Mouse (Mus musculus) G1E (cell line): ENCODE results near the gene Kcnh3. TPM values are rescaled to one million over a fixed set of nuclear protein-coding genes. Genes with fewer than 3 reads are reported as not detected.
"Not testable (repeated sequence)": the region's sequence is repeated elsewhere in the genome, so short reads cannot be mapped to it uniquely, and the experiment has no call there.

Experiments used
- ATAC-seq: 2 replicates; pipeline ENCODE4 v1.8.0; 2016; ENCODE audit warnings: mild to moderate bottlenecking; ENCODE audit not compliant: insufficient number of reproducible peaks, poor library complexity, low FRiP score, severe bottlenecking; ENCODE audit errors: extremely low read depth
- DNase-seq: peaks from one replicate; pipeline ENCODE4 v3.0.0; 2012; ENCODE audit warnings: low spot score
- H3K27me3 ChIP-seq: 2 replicates; pipeline ENCODE4 v1.6.1; 2012; ENCODE audit warnings: mild to moderate bottlenecking, low read length, inconsistent platforms; ENCODE audit not compliant: insufficient read depth
- H3K36me3 ChIP-seq: replicated peaks from 2 replicates; pipeline ENCODE3; 2012; ENCODE audit warnings: mild to moderate bottlenecking, inconsistent platforms
- H3K4me1 ChIP-seq: 2 replicates; pipeline ENCODE4 v1.6.1; 2012; ENCODE audit warnings: low read depth, low read length, inconsistent platforms, mixed read lengths; ENCODE audit not compliant: insufficient read depth
- H3K4me3 ChIP-seq: 2 replicates; pipeline ENCODE4 v1.5.1; 2012; ENCODE audit warnings: low read depth, mild to moderate bottlenecking, inconsistent platforms, low read length, moderate library complexity, mixed read lengths
- H3K9me3 ChIP-seq: replicated peaks from 2 replicates; pipeline ENCODE4 v1.6.1; 2012; ENCODE audit warnings: inconsistent platforms
- CTCF ChIP-seq: IDR thresholded peaks from 2 replicates; pipeline ENCODE4 v1.5.1; 2012; ENCODE audit warnings: low read depth, low read length, inconsistent platforms, mixed read lengths
- GATA1 ChIP-seq: IDR thresholded peaks from 2 replicates; pipeline ENCODE4 v1.6.1; 2012; ENCODE audit warnings: borderline replicate concordance, low read length, inconsistent platforms, mixed read lengths
- GATA2 ChIP-seq: IDR thresholded peaks from 2 replicates; pipeline ENCODE4 v1.6.1; 2012; ENCODE audit warnings: low read depth, low read length, inconsistent platforms, borderline replicate concordance
- POLR2AphosphoS5 ChIP-seq: IDR thresholded peaks from 2 replicates; pipeline ENCODE4 v1.6.1; 2012; ENCODE audit warnings: low read depth, low read length, inconsistent platforms; ENCODE audit not compliant: insufficient replicate concordance
- TAL1 ChIP-seq: conservative IDR thresholded peaks from 2 replicates; pipeline ENCODE4 v1.6.1; 2012; ENCODE audit warnings: low read depth, low read length, inconsistent platforms, mixed read lengths
- polyA plus RNA-seq: library from polyadenylated mRNA; stranded (reverse); fragments of >175 nt; gene quantifications from 2 replicates; pipeline ENCODE4 v1.2.3, GENCODE M21; 2012
- total RNA-seq, 2 experiments: library from RNA; stranded (forward) in 1 of 2; stranded (reverse) in 1 of 2; fragments of 200-1000 nt in 1 of 2; fragments of >200 nt in 1 of 2; fragmentation: Nextera tagmentation in 1 of 2; gene quantifications; 2 replicates each; pipeline ENCODE4 v1.2.3; 2014 to 2017

The Kcnh3 gene
- total and polyA plus RNA-seq, 3 experiments, result 0.05 TPM; not detected in 2

GRCm38 (mm10) chr15:99234326-99235010, 9.8 kb downstream of the Kcnh3 start:
- Histone ChIP-seq H3K4me1 (no peaks in the 10 kb centered on the region), H3K36me3 (no peaks in the 10 kb centered on the region), H3K9me3 (no peaks in the 10 kb centered on the region), H3K4me3 (no peak overlapping the region), H3K27me3 (peaks cover 22% of the 10 kb centered on the region; the same call in 1 of the 2 replicates)
- DNase-seq (no peak), ATAC-seq (no peak)
- TF ChIP-seq GATA1 (no peak), TAL1 (no peak), GATA2 (no peak), CTCF (no peak), POLR2AphosphoS5 (no peak)

GRCm38 (mm10) chr15:99238006-99238405, 13.3 kb downstream of the Kcnh3 start:
- peaks cover 23% of the 10 kb centered on the region for H3K36me3 ChIP-seq
- no peaks in the 10 kb centered on the region for H3K9me3 ChIP-seq
- no peak for TF ChIP-seq GATA2
- no peak for TF ChIP-seq TAL1
- no peak for TF ChIP-seq POLR2AphosphoS5
- no peak for TF ChIP-seq GATA1
- TF ChIP-seq CTCF, result no peak
- DNase-seq, result no peak
- no peaks in the 10 kb centered on the region for H3K4me1 ChIP-seq
- ATAC-seq, result no peak
- H3K27me3 ChIP-seq, result peaks cover 20% of the 10 kb centered on the region; the same call in 1 of the 2 replicates
- H3K4me3 ChIP-seq, result no peak overlapping the region

- peaks cover 14% of the 10 kb centered on the region; the same call in 1 of the 2 replicates for H3K27me3 ChIP-seq
- H3K4me3 ChIP-seq, result no peak overlapping the region
- H3K9me3 ChIP-seq, result no peaks in the 10 kb centered on the region
- TF ChIP-seq POLR2AphosphoS5, result no peak
- no peak for TF ChIP-seq CTCF
- TF ChIP-seq GATA2, result no peak
- no peak for TF ChIP-seq GATA1
- DNase-seq, result no peak
- ATAC-seq, result no peak
- H3K36me3 ChIP-seq, result peaks cover 44% of the 10 kb centered on the region
- no peaks in the 10 kb centered on the region for H3K4me1 ChIP-seq
Measured at GRCm38 (mm10) chr15:99240129-99240528, 15.5 kb downstream of the Kcnh3 start.

- TF ChIP-seq GATA1, result no peak
- TF ChIP-seq CTCF, result no peak
- TF ChIP-seq GATA2, result no peak
- peaks cover 55% of the 10 kb centered on the region for H3K36me3 ChIP-seq
- H3K4me1 ChIP-seq, result no peaks in the 10 kb centered on the region
- DNase-seq (no peak), ATAC-seq (no peak)
- no peaks in the 10 kb centered on the region for H3K9me3 ChIP-seq
- H3K4me3 ChIP-seq, result no peak overlapping the region
- H3K27me3 ChIP-seq, result peaks cover 7% of the 10 kb centered on the region; the same call in 1 of the 2 replicates
Measured at GRCm38 (mm10) chr15:99241249-99241648, 16.6 kb downstream of the Kcnh3 start.

- Histone ChIP-seq H3K27me3 (peaks cover 7% of the 10 kb centered on the region; the same call in 1 of the 2 replicates), H3K4me3 (no peak overlapping the region), H3K9me3 (no peaks in the 10 kb centered on the region), H3K4me1 (no peaks in the 10 kb centered on the region), H3K36me3 (peaks cover 63% of the 10 kb centered on the region)
- TF ChIP-seq TAL1, result no peak
- ATAC-seq (no peak), DNase-seq (no peak)
Measured at GRCm38 (mm10) chr15:99242045-99242444, 17.4 kb downstream of the Kcnh3 start.

GRCm38 (mm10) chr15:99246736-99247135, 22.1 kb downstream of the Kcnh3 start:
- Histone ChIP-seq H3K36me3 (peaks cover 86% of the 10 kb centered on the region), H3K4me1 (peaks cover 16% of the 10 kb centered on the region)
- not testable (repeated sequence) for DNase-seq, H3K4me3 ChIP-seq, ATAC-seq, H3K27me3 ChIP-seq, H3K9me3 ChIP-seq

- no peak for ATAC-seq
- no peak for DNase-seq
- TF ChIP-seq POLR2AphosphoS5, result no peak
- TF ChIP-seq GATA2, result no peak
- TF ChIP-seq TAL1, result no peak
- no peak for TF ChIP-seq CTCF
- no peak for TF ChIP-seq GATA1
- Histone ChIP-seq H3K36me3 (peaks cover 66% of the 10 kb centered on the region), H3K27me3 (no peaks in the 10 kb centered on the region), H3K4me3 (no peak overlapping the region), H3K9me3 (no peaks in the 10 kb centered on the region), H3K4me1 (peaks cover 32% of the 10 kb centered on the region)
Measured at GRCm38 (mm10) chr15:99248972-99249371, 24.3 kb downstream of the Kcnh3 start.
